Mouse (Mus musculus): ENCODE results near the gene Snx7. TPM values are rescaled to one million over a fixed set of nuclear protein-coding genes. Genes with fewer than 3 reads are reported as not detected.

Gene Snx7
- 22.7 TPM for polyA plus RNA-seq (2012; fragmentation: generic; extraction: Trizol)
- long read RNA-seq, experiment 1, transcript Snx7-201 (9 exons, 2,021 nt) = major isoform, 76 of 91 reads
- long read RNA-seq, experiment 1, transcript Snx7-203 (8 exons, 1,588 nt) = minor isoform, 7 of 91 reads
- long read RNA-seq, experiment 1, partial matches to known transcripts = 0 of 91 reads
- long read RNA-seq, experiment 1, other reads (novel, unspliced or antisense) = 8 of 91 reads
- long read RNA-seq, experiment 2, transcript Snx7-203 (8 exons, 1,588 nt) = minor isoform, 14 of 208 reads
- long read RNA-seq, experiment 2, transcript Snx7-201 (9 exons, 2,021 nt) = major isoform, 187 of 208 reads
- long read RNA-seq, experiment 2, partial matches to known transcripts = 1 of 208 reads
- long read RNA-seq, experiment 2, other reads (novel, unspliced or antisense) = 3 of 208 reads

- Histone ChIP-seq H3K27me3 (ENCODE audit: control insufficient read depth, insufficient read depth, insufficient read length) (no peaks in the 10 kb centered on the region), H3K79me2 (ENCODE audit: control insufficient read depth, insufficient read depth) (peaks cover 12% of the 10 kb centered on the region), H3ac (ENCODE audit: control insufficient read depth, insufficient read length, low read depth) (peak within 1 kb of the TSS; percentile 94), H3K36me3 (ENCODE audit: control insufficient read depth, insufficient read depth) (no peaks in the 10 kb centered on the region), H3K79me3 (ENCODE audit: low read depth) (peaks cover 2% of the 10 kb centered on the region), H3K4me3 (ENCODE audit: insufficient read depth, poor library complexity, severe bottlenecking) (peak within 1 kb of the TSS; percentile 49)
- TF ChIP-seq MYOD1 (IDR thresholded peaks at IDR 0.05; ENCODE audit: control insufficient read depth, insufficient read length, low read depth) = no peak
- TF ChIP-seq CEBPB (IDR thresholded peaks at IDR 0.05; ENCODE audit: low read depth) = no peak
- peak; percentile 37 for TF ChIP-seq CTCF (IDR thresholded peaks at IDR 0.05; ENCODE audit: control insufficient read depth, insufficient read depth, insufficient read length)
- no peak for TF ChIP-seq USF1 (IDR thresholded peaks at IDR 0.05; ENCODE audit: low read depth)
- TF ChIP-seq FOSL1 (IDR thresholded peaks at IDR 0.05; ENCODE audit: insufficient read depth, low read length, poor library complexity, severe bottlenecking) = no peak
- no peak for TF ChIP-seq MYOG (IDR thresholded peaks at IDR 0.05; ENCODE audit: control insufficient read depth, extremely low read depth, insufficient read length)
- peak; percentile 15 for TF ChIP-seq MAX (IDR thresholded peaks at IDR 0.05)
Measured at GRCm38 (mm10) chr3:117868637-117869323, at the start of gene Snx7. Snx7 (minus strand) TSS chr3:117868936.

- H3K79me2 ChIP-seq (ENCODE audit: control insufficient read depth, insufficient read depth) = no peaks in the 10 kb centered on the region
Measured at GRCm38 (mm10) chr3:117915420-117915819, 46.7 kb upstream of the Snx7 start.

GRCm38 (mm10) chr3:117893736-117894135, 25.0 kb upstream of the Snx7 start:
- H3K79me3 ChIP-seq (ENCODE audit: low read depth) = no peaks in the 10 kb centered on the region
- H3K79me2 ChIP-seq (ENCODE audit: control insufficient read depth, insufficient read depth) = no peaks in the 10 kb centered on the region
- no peaks in the 10 kb centered on the region for H3K36me3 ChIP-seq (ENCODE audit: control insufficient read depth, insufficient read depth)
- no peak for TF ChIP-seq FOSL1 (IDR thresholded peaks at IDR 0.05; ENCODE audit: insufficient read depth, low read length, poor library complexity, severe bottlenecking)
- no peak for TF ChIP-seq MYOG (IDR thresholded peaks at IDR 0.05; ENCODE audit: control insufficient read depth, extremely low read depth, insufficient read length)
- TF ChIP-seq USF1 (IDR thresholded peaks at IDR 0.05; ENCODE audit: low read depth) = no peak
- no peak for TF ChIP-seq MYOD1 (IDR thresholded peaks at IDR 0.05; ENCODE audit: control insufficient read depth, insufficient read length, low read depth)
- no peak for TF ChIP-seq CTCF (IDR thresholded peaks at IDR 0.05; ENCODE audit: control insufficient read depth, insufficient read depth, insufficient read length)
- no peak for TF ChIP-seq CEBPB (IDR thresholded peaks at IDR 0.05; ENCODE audit: low read depth)
- TF ChIP-seq MAX (IDR thresholded peaks at IDR 0.05) = no peak
- no peaks in the 10 kb centered on the region for H3K27me3 ChIP-seq (ENCODE audit: control insufficient read depth, insufficient read depth, insufficient read length)
- no peak overlapping the region for H3K4me3 ChIP-seq (ENCODE audit: insufficient read depth, poor library complexity, severe bottlenecking)
- no peak overlapping the region for H3ac ChIP-seq (ENCODE audit: control insufficient read depth, insufficient read length, low read depth)

More at GRCm38 (mm10) chr3:117915420-117915819, 46.7 kb upstream of the Snx7 start:
- H3K4me3 ChIP-seq (ENCODE audit: insufficient read depth, poor library complexity, severe bottlenecking) = no peak overlapping the region
- H3K27me3 ChIP-seq (ENCODE audit: control insufficient read depth, insufficient read depth, insufficient read length) = no peaks in the 10 kb centered on the region
- H3K79me3 ChIP-seq (ENCODE audit: low read depth) = no peaks in the 10 kb centered on the region
- H3ac ChIP-seq (ENCODE audit: control insufficient read depth, insufficient read length, low read depth) = no peak overlapping the region
- TF ChIP-seq CTCF (IDR thresholded peaks at IDR 0.05; ENCODE audit: control insufficient read depth, insufficient read depth, insufficient read length) = no peak
- no peak for TF ChIP-seq MAX (IDR thresholded peaks at IDR 0.05)
- no peak for TF ChIP-seq USF1 (IDR thresholded peaks at IDR 0.05; ENCODE audit: low read depth)
- TF ChIP-seq MYOD1 (IDR thresholded peaks at IDR 0.05; ENCODE audit: control insufficient read depth, insufficient read length, low read depth) = no peak
- TF ChIP-seq FOSL1 (IDR thresholded peaks at IDR 0.05; ENCODE audit: insufficient read depth, low read length, poor library complexity, severe bottlenecking) = no peak
- TF ChIP-seq MYOG (IDR thresholded peaks at IDR 0.05; ENCODE audit: control insufficient read depth, extremely low read depth, insufficient read length) = no peak
- no peak for TF ChIP-seq CEBPB (IDR thresholded peaks at IDR 0.05; ENCODE audit: low read depth)
- no peaks in the 10 kb centered on the region for H3K36me3 ChIP-seq (ENCODE audit: control insufficient read depth, insufficient read depth)

- TF ChIP-seq CEBPB (IDR thresholded peaks at IDR 0.05; ENCODE audit: low read depth) (no peak), USF1 (IDR thresholded peaks at IDR 0.05; ENCODE audit: low read depth) (no peak), FOSL1 (IDR thresholded peaks at IDR 0.05; ENCODE audit: insufficient read depth, low read length, poor library complexity, severe bottlenecking) (no peak), MAX (IDR thresholded peaks at IDR 0.05) (no peak), CTCF (IDR thresholded peaks at IDR 0.05; ENCODE audit: control insufficient read depth, insufficient read depth, insufficient read length) (no peak), MYOD1 (IDR thresholded peaks at IDR 0.05; ENCODE audit: control insufficient read depth, insufficient read length, low read depth) (no peak), MYOG (IDR thresholded peaks at IDR 0.05; ENCODE audit: control insufficient read depth, extremely low read depth, insufficient read length) (no peak)
- Histone ChIP-seq H3K4me3 (ENCODE audit: insufficient read depth, poor library complexity, severe bottlenecking) (no peak overlapping the region), H3K79me3 (ENCODE audit: low read depth) (no peaks in the 10 kb centered on the region), H3K36me3 (ENCODE audit: control insufficient read depth, insufficient read depth) (no peaks in the 10 kb centered on the region), H3ac (ENCODE audit: control insufficient read depth, insufficient read length, low read depth) (no peak overlapping the region), H3K27me3 (ENCODE audit: control insufficient read depth, insufficient read depth, insufficient read length) (no peaks in the 10 kb centered on the region), H3K79me2 (ENCODE audit: control insufficient read depth, insufficient read depth) (no peaks in the 10 kb centered on the region)
Measured at GRCm38 (mm10) chr3:117875450-117875849, 6.7 kb upstream of the Snx7 start.

- TF ChIP-seq CTCF (IDR thresholded peaks at IDR 0.05; ENCODE audit: control insufficient read depth, insufficient read depth, insufficient read length) (no peak), FOSL1 (IDR thresholded peaks at IDR 0.05; ENCODE audit: insufficient read depth, low read length, poor library complexity, severe bottlenecking) (no peak), MAX (IDR thresholded peaks at IDR 0.05) (no peak)
- H3K79me2 ChIP-seq (ENCODE audit: control insufficient read depth, insufficient read depth) = no peaks in the 10 kb centered on the region
Measured at GRCm38 (mm10) chr3:117873209-117873863, 4.6 kb upstream of the Snx7 start.

More at GRCm38 (mm10) chr3:117873209-117873863, 4.6 kb upstream of the Snx7 start:
- H3K79me3 ChIP-seq (ENCODE audit: low read depth) = no peaks in the 10 kb centered on the region
- H3K36me3 ChIP-seq (ENCODE audit: control insufficient read depth, insufficient read depth) = no peaks in the 10 kb centered on the region
- no peak overlapping the region for H3K4me3 ChIP-seq (ENCODE audit: insufficient read depth, poor library complexity, severe bottlenecking)
- no peak overlapping the region for H3ac ChIP-seq (ENCODE audit: control insufficient read depth, insufficient read length, low read depth)
- H3K27me3 ChIP-seq (ENCODE audit: control insufficient read depth, insufficient read depth, insufficient read length) = no peaks in the 10 kb centered on the region
